Comparison of ENCODE assay signal across 14 mouse cellular contexts in the genomic region with DNA sequence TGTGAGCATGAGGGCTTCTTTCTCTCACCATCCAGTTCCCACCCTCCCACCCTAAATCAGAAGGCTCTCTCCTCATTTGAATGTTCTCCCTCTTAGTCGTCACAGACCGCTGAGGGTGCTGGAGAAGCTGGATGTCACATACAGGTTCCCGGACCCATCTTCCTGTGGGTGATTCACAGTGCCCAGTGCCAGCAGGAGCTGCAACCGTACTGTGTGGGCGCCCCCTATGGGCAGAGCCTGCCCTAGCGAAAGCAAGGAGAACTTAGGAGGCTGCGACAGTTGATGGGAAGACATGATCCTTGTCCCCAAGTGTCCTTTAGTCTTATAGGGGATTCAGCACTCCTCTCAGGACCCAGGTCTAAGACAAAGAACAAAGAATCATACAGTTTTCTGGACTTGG. TPM values are rescaled to one million over a fixed set of nuclear protein-coding genes. Genes with fewer than 3 reads are reported as not detected.
A peak's percentile ranks its signal among the peaks of the same experiment; 100 is the strongest.
DNase-seq lines count a peak whose midpoint lies in the region; ATAC-seq and TF ChIP-seq lines count a peak whose summit lies in the region.
"Had no signal": no experiment of that assay in that cellular context is flagged by ENCODE, and none has a peak within 500 bp of the region (broad histone marks: within the 10 kb centered on the region; RNA-seq: fewer than 3 reads in every experiment).

No protein-coding gene starts in this region.

- H3K9ac ChIP-seq in kidney, postnatal 0 days (ENCODE audit: low read depth, low read length), result no peak overlapping the region
- H3K9ac ChIP-seq in neural tube, embryonic 15.5 days (replicated peaks), result no peak overlapping the region
- H3K9ac ChIP-seq: liver, embryonic 13.5 days had no signal

- H3K4me2 ChIP-seq in kidney, postnatal 0 days (ENCODE audit: low read length), result no peak overlapping the region
- H3K4me2 ChIP-seq in neural tube, embryonic 15.5 days, result no peak overlapping the region
- H3K4me2 ChIP-seq: liver, embryonic 13.5 days had no signal

- peak; percentile 41; the same call in 1 of the 2 replicates for TF ChIP-seq CTCF in kidney, postnatal 0 days (IDR thresholded peaks at IDR 0.05; ENCODE audit: low read depth)
- peak; percentile 31; the same call in 1 of the 2 replicates for TF ChIP-seq CTCF in thymus, adult 2 months (IDR thresholded peaks at IDR 0.05; ENCODE audit: borderline replicate concordance, control insufficient read depth, extremely low read depth, insufficient read depth, low read length, poor library complexity)

- no peak for ATAC-seq in kidney, postnatal 0 days (replicated peaks; ENCODE audit: low FRiP score, low read depth)
- ATAC-seq in neural tube, embryonic 15.5 days (ENCODE audit: low FRiP score), result no peak

- H3K36me3 ChIP-seq in kidney, postnatal 0 days (ENCODE audit: insufficient read depth, low read length), result no peaks in the 10 kb centered on the region
- H3K36me3 ChIP-seq in thymus, adult 2 months (ENCODE audit: control insufficient read depth, insufficient read depth, low read length), result no peaks in the 10 kb centered on the region
- no peaks in the 10 kb centered on the region for H3K36me3 ChIP-seq in neural tube, embryonic 15.5 days
- H3K36me3 ChIP-seq: liver, embryonic 13.5 days had no signal

- no peaks in the 10 kb centered on the region for H3K9me3 ChIP-seq in kidney, postnatal 0 days (replicated peaks; ENCODE audit: low read length)
- H3K9me3 ChIP-seq in neural tube, embryonic 15.5 days (replicated peaks), result no peaks in the 10 kb centered on the region
- H3K9me3 ChIP-seq: liver, embryonic 13.5 days had no signal

- H3K4me1 ChIP-seq in kidney, postnatal 0 days (replicated peaks; ENCODE audit: insufficient read depth, low read length), result no peaks in the 10 kb centered on the region
- H3K4me1 ChIP-seq in thymus, adult 2 months (replicated peaks; ENCODE audit: control insufficient read depth, insufficient read depth, low read length), result no peaks in the 10 kb centered on the region
- H3K4me1 ChIP-seq in neural tube, embryonic 15.5 days, result no peaks in the 10 kb centered on the region

- no peak overlapping the region for H3K27ac ChIP-seq in kidney, postnatal 0 days
- H3K27ac ChIP-seq in thymus, adult 2 months (ENCODE audit: control insufficient read depth, insufficient read depth, low read length), result no peak overlapping the region
- no peak overlapping the region for H3K27ac ChIP-seq in neural tube, embryonic 15.5 days (replicated peaks)
- H3K27ac ChIP-seq: liver, embryonic 13.5 days had no signal

- WGBS in kidney, postnatal 0 days, result 65% methylated on average over 7 of the region's 7 CpGs
- WGBS in thymus, adult 2 months, result 82% methylated on average over 7 of the region's 7 CpGs
- 55% methylated on average over 7 of the region's 7 CpGs for WGBS in neural tube, embryonic 15.5 days

- no peaks in the 10 kb centered on the region for H3K27me3 ChIP-seq in kidney, postnatal 0 days (ENCODE audit: insufficient read depth, low read length)
- no peaks in the 10 kb centered on the region; the same call in 1 of the 2 replicates for H3K27me3 ChIP-seq in thymus, adult 2 months (ENCODE audit: control insufficient read depth, insufficient read depth, low read length)
- H3K27me3 ChIP-seq in neural tube, embryonic 15.5 days (replicated peaks), result no peaks in the 10 kb centered on the region

- no peak overlapping the region for H3K4me3 ChIP-seq in kidney, postnatal 0 days (replicated peaks; ENCODE audit: low read depth, low read length)
- no peak overlapping the region for H3K4me3 ChIP-seq in thymus, adult 2 months (ENCODE audit: control insufficient read depth, insufficient read depth, low read length)
- no peak overlapping the region for H3K4me3 ChIP-seq in neural tube, embryonic 15.5 days (replicated peaks)
- H3K4me3 ChIP-seq: liver, embryonic 13.5 days had no signal

- DNase-seq in kidney, postnatal 0 days (ENCODE audit: low spot score), result no peak
- DNase-seq in kidney, adult 8-10 months, result no peak
- DNase-seq in thymus, adult 2 months, result peak; percentile 39
- no peak for DNase-seq in thymus, postnatal 0 days (ENCODE audit: low spot score)
- peak; percentile 64 for DNase-seq in adrenal gland, postnatal 14 days
- peak; percentile 43 for DNase-seq in thymus, postnatal 25 days
- no peak for DNase-seq in right cerebral cortex, postnatal 10 days (ENCODE audit: low spot score in 2 of 2)
- DNase-seq: gastrocnemius, postnatal 25 days; heart, postnatal 14 days; kidney, adult 2 months; liver, embryonic 13.5 days had no signal

- TF ChIP-seq POLR2A in thymus, adult 2 months (IDR thresholded peaks at IDR 0.05; ENCODE audit: control insufficient read depth, extremely low read depth, insufficient read depth, low read length, poor library complexity), result no peak

RNA-seq across cellular contexts. Expression of gene Dlx4, which starts 14.6 kb away (rescaled TPM):
- not detected in 2 replicates for polyA plus RNA-seq in kidney, postnatal 0 days (2015; fragmentation: Nextera tagmentation; extraction: Ambion mirVana)
- polyA plus RNA-seq in thymus, adult 2 months (2012; rRNA removed), result 0.23 and 0.34 TPM in 2 replicates
- 0.17 and 0.21 TPM in 2 replicates for polyA plus RNA-seq in thymus, postnatal 0 days (2015; fragmentation: Nextera tagmentation; extraction: Ambion mirVana)
- not detected in 2 replicates for total RNA-seq in adrenal gland, postnatal 14 days (2021)
- not detected in 2 replicates for polyA plus RNA-seq in neural tube, embryonic 15.5 days (2015; fragmentation: Nextera tagmentation; extraction: Ambion mirVana)
- total RNA-seq: gastrocnemius, postnatal 25 days had no signal
- polyA plus RNA-seq: kidney, adult 2 months had no signal

RNA-seq across cellular contexts. Expression of gene Dlx3, which starts 40.8 kb away (rescaled TPM):
- 0.45 and 0.62 TPM in 2 replicates for polyA plus RNA-seq in kidney, postnatal 0 days (2015; fragmentation: Nextera tagmentation; extraction: Ambion mirVana)
- 0.91 and 1.0 TPM in 2 replicates for polyA plus RNA-seq in thymus, adult 2 months (2012; rRNA removed)
- polyA plus RNA-seq in thymus, postnatal 0 days (2015; fragmentation: Nextera tagmentation; extraction: Ambion mirVana), result 0.33 and 0.45 TPM in 2 replicates
- not detected in 2 replicates for total RNA-seq in adrenal gland, postnatal 14 days (2021)
- 0.28 and 0.50 TPM in 2 replicates for polyA plus RNA-seq in neural tube, embryonic 15.5 days (2015; fragmentation: Nextera tagmentation; extraction: Ambion mirVana)
- total RNA-seq: gastrocnemius, postnatal 25 days; heart, postnatal 14 days had no signal
- polyA plus RNA-seq: cortical plate, adult 2 months; midbrain, postnatal 0 days had no signal

Comparison
In these comparisons a context has a peak if more than half of its experiments do, and no peak if none do; other contexts are left out.
1. DNase-seq: peak in thymus, adult 2 months (single experiment), adrenal gland, postnatal 14 days (single experiment) and thymus, postnatal 25 days (single experiment); none in kidney, postnatal 0 days (single experiment), kidney, adult 8-10 months (0 of 2), thymus, postnatal 0 days (single experiment) and right cerebral cortex, postnatal 10 days (0 of 2).